Mouse (Mus musculus): ENCODE data around the gene Prune2.

Prune2 gene

GRCm38 (mm10) chr19:16955613-16956271 lies at the start of gene Prune2:
Gene Prune2 (plus strand): TSS chr19:16956118.
- peak; percentile 79 to 89 for DNase-seq

DNA sequence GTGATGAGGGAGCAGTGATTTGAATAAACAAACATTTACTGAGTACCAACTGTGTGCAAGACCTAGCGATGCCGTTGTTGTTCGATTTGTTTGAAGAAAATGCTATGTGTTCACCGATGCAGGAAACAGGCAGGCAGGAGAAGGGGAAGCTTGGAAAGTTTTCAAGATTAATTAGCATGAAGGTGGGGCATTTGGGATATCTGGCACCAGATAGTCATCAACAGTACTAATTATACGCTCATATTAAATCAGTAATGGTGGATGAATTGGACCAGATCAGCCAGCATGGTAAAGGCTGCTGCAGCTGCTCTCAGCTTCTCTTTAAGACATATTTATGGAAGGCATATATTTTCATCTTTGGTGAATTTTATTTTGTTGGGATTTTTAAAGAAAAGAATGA lies 44.4 kb upstream of the Prune2 start:
- peak; percentile 8 to 21 for DNase-seq

- DNase-seq: peak in 1 of 2 experiments; percentile 12
These were observed 31.4 kb upstream of the Prune2 start for GRCm38 (mm10) chr19:16924516-16924915.

DNA sequence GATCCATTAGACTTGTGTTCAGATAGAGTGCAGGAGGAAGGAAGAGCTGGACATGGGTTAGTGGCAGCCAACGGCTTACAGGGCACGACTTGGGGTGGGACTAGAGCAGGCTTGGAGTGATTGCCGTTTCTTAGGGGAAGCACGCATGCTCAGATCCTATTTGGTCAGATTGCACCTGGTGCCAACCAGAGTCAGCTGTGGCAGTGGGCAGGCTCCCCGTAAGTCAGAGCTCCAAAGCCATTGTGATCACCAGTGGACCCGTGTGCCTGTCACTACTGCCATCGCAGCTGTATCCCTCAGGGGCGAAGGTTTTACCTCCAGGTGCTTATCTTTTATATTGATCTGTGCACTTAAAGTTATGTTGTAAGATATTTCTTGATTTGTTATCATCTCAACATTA lies 21.3 kb upstream of the Prune2 start:
- peak in 1 of 2 experiments; percentile 8 for DNase-seq

DNA sequence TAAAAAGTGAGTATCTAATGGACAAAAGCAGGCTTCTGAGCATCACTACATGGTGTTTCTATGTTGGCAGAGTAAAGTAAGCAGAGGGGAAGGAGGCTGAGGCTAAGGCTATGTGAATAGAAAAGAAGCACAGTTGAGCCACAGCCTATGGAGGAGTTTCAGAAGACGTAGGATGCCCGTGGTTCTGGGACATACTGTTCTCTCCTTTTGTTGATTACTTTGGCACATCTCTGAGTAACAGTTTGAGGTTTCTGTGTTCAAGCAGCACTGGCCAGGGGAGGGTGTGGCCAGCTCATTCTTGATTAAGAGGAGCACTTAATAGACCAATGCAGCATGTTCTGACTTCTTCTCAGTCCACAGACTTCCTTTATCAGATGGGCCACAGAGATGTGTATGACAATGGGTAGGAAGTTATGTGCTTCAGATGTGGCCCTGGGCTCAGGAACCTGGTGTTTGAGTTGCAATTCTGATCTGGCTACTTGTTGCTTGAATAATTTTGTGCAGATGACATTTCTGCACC lies 7.1 kb upstream of the Prune2 start:
- DNase-seq: no peak

- DNase-seq: no peak
These were observed 6.6 kb upstream of the Prune2 start for GRCm38 (mm10) chr19:16949341-16949740.

GRCm38 (mm10) chr19:16950051-16950450 lies 5.9 kb upstream of the Prune2 start:
- DNase-seq: peak in 1 of 2 experiments; percentile 9

GRCm38 (mm10) chr19:16950664-16951363 lies 5.1 kb upstream of the Prune2 start:
- DNase-seq: no peak

- DNase-seq: peak; percentile 77 to 78
These were observed 1.2 kb upstream of the Prune2 start for GRCm38 (mm10) chr19:16954736-16955135.

DNA sequence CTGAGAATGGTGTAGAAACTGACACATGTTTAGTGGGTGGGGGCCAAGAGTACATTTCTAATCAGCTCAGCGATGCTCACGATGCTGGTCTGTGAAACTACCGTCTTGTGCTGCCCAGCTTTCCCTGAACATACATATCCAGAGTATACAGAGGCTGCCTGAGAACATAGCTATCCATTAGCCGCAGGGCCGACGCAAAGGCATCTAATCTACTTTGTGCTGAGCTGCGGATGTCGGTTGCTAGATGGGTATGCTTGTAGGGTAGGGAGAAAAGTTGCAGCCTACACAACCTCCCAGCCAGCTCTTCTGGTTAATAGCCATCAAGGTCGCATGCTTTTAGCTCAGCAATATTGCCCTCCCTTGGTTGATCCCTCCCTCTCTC lies 696 bp upstream of the Prune2 start:
- DNase-seq: no peak

DNA sequence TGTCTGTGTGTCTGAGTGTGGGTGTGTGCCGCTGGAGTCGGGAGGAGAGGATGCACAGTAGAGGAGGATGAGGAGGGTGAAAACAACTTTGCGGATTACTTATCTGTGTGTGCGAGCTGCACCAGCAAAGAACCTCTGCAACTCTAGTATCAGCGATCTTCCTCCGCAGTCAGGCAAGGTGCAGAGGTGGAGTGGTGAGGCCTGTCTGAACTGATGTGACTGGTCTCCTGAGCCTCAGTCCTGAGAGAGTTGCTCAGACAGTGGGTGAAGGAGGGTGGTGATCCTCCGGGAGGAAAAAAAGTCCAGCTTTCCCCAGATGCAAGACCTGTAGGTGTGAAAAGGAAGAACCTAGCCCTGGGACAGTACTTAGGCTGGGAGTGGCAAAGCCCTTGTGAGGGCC lies 401 bp downstream of the Prune2 start:
- peak in 1 of 2 experiments; percentile 15 for DNase-seq

DNA sequence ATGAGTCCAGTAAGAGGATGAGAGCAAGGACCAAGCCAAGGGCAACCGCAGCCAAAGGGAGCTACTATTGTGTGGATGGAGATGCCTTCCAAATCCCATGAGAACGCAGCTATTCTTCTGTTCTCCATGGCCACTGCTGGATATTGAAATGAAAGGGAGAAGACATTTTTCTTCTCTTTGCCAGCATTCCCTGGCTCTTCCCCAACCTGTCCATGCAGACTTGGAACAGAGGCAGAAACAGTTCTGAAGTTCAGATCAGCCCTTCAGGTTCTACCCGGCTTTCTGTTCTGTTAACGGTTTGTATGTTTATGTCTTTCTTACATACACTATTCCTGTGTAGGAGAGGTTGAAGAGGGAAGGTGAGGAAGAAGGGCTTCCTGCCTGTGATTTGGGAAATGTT lies 3.1 kb downstream of the Prune2 start:
- peak; percentile 21 to 40 for DNase-seq

GRCm38 (mm10) chr19:16959551-16959950 lies 3.6 kb downstream of the Prune2 start:
- peak; percentile 35 to 43 for DNase-seq

- no peak for DNase-seq
These were observed 5.1 kb downstream of the Prune2 start for GRCm38 (mm10) chr19:16961036-16961435.

DNA sequence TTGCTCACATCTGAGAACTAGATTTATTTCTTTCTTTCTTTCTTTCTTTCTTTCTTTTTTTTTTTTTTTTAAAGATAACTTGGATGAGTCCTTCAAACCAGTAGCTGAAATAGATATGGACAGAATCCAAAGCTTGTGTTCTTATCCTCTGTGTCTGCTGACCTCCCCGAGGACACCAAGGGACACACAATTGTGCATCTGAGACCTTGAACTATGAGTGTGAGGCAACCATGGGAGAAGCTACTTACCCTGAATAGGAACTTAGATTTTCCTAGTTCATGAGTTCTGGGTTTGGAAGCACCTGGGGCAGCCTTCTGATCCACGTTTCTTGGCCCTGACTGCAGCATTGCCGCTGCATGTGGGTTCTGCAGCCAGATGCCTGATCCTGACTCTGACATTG lies 7.3 kb downstream of the Prune2 start:
- no peak for DNase-seq

GRCm38 (mm10) chr19:16968768-16969167 lies 12.8 kb downstream of the Prune2 start:
- DNase-seq: no peak

- DNase-seq: no peak
These were observed 14.7 kb downstream of the Prune2 start for GRCm38 (mm10) chr19:16970612-16971011.

- DNase-seq: no peak
These were observed 23.0 kb downstream of the Prune2 start for GRCm38 (mm10) chr19:16978910-16979309.

DNA sequence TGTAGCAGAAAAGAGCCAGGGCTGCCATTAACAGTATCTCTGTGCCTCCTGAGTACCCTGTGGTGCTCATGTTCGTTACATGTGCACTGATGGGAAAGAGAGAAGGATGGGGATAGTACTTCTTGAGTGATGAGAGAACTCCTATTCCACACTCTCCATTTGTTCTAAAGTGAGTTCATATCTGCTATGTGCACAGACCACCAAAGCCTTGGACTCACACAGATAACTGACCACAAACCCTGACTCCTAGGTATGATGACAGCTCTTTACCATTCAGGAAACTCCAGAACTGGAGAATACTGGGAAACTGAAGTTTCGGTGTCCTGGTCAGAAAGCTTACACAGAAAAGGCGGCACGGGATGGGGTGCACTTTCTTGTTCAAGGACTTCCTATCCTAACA lies 25.8 kb downstream of the Prune2 start:
- no peak for DNase-seq

DNA sequence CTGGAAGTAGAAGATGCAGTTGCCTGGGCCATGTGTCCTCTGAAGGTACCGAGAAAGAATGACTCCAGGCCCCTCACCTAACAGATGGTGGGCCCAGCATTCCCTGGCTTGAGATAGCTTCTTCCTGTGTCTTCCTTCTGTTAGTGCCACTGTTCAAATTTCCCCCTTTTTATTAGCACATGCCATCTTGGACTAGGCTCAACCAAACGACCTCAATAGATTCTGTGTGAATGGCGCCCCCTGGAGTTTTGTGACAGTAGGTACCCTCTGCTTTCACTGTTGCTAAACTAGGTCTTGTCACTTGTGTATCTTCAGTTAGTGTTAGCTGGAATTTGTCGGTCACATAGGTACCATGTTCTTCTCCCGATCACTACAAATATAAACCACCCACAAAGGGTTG lies 29.0 kb downstream of the Prune2 start:
- DNase-seq: peak; percentile 93 to 94

DNA sequence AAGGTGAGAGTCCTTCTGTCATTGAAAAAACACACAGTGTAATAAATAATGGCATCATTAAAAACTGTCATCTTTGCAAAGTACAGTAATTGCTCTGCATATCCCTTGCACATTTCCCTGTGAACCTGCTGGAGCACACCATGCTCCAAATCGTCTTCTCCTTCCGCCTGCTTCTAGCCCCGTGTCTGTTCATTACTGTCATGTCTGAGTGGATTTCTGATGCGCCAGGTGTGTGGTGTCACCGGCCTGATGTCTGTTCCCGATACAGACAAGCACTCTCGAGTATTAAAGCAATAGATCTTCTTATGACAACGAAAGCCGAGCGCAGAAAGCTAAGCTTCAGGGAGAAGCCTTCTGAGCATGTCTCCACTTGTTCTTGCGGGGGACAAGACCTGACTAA lies 32.1 kb downstream of the Prune2 start:
- no peak for DNase-seq

- DNase-seq: no peak
These were observed 36.2 kb downstream of the Prune2 start for GRCm38 (mm10) chr19:16992151-16992550.

- no peak for DNase-seq
These were observed 38.3 kb downstream of the Prune2 start for GRCm38 (mm10) chr19:16994260-16994659.

DNA sequence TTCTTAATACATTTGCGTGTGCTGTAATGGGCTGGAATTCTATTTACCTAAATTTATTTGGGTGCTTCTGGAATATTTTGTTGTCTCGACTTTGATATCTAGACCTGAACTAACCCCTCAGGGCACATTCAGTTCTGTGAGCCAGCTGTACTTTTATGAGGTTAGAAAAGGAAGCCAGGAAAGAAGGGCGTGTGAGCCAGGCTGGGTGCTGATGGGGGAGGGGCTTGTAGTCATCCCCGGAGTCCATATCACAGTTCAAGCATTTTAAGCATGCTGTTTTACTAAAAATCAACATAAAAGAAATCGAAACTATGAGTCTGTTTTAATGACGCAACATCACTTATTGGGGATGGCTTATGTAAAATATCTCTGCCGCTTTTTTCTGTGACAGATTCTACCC lies 42.0 kb downstream of the Prune2 start:
- no peak for DNase-seq
